Mouse (Mus musculus): ENCODE results near the gene Glycam1. TPM values are rescaled to one million over a fixed set of nuclear protein-coding genes. Genes with fewer than 3 reads are reported as not detected.

The Glycam1 gene
- 0.91 TPM for polyA plus RNA-seq (2015; fragmentation: Illumina TruSeq; extraction: RNeasy Lipid Tissue Mini Kit (QIAGEN cat#74804); ENCODE audit: low read depth, low replicate concordance)

GRCm38 (mm10) chr15:103564981-103565380 is at the start of gene Glycam1:
Gene Glycam1 (minus strand): TSS chr15:103565081.

GRCm38 (mm10) chr15:103537822-103538213 is 27.1 kb downstream of the Glycam1 start, which contains the start of gene Ppp1r1a:
Gene Ppp1r1a (minus strand): TSS chr15:103538003.

Other genes starting within 250 kb of the Glycam1 start
- gene Zfp385a, start 225.0 kb downstream of the Glycam1 start, polyA plus RNA-seq (2015; fragmentation: Illumina TruSeq; extraction: RNeasy Lipid Tissue Mini Kit (QIAGEN cat#74804); ENCODE audit: low read depth, low replicate concordance): 64.3 TPM
- gene Itga5, start 198.3 kb downstream of the Glycam1 start, polyA plus RNA-seq (2015; fragmentation: Illumina TruSeq; extraction: RNeasy Lipid Tissue Mini Kit (QIAGEN cat#74804); ENCODE audit: low read depth, low replicate concordance): 3.9 TPM
- 1.0 TPM for gene Gtsf1, start 134.6 kb downstream of the Glycam1 start, polyA plus RNA-seq (2015; fragmentation: Illumina TruSeq; extraction: RNeasy Lipid Tissue Mini Kit (QIAGEN cat#74804); ENCODE audit: low read depth, low replicate concordance)
- gene Gtsf2, start 116.6 kb downstream of the Glycam1 start, polyA plus RNA-seq (2015; fragmentation: Illumina TruSeq; extraction: RNeasy Lipid Tissue Mini Kit (QIAGEN cat#74804); ENCODE audit: low read depth, low replicate concordance): not detected
- gene Nckap1l, start 111.3 kb downstream of the Glycam1 start, polyA plus RNA-seq (2015; fragmentation: Illumina TruSeq; extraction: RNeasy Lipid Tissue Mini Kit (QIAGEN cat#74804); ENCODE audit: low read depth, low replicate concordance): 7.2 TPM
- 265 TPM for gene Pde1b, start 62.0 kb downstream of the Glycam1 start, polyA plus RNA-seq (2015; fragmentation: Illumina TruSeq; extraction: RNeasy Lipid Tissue Mini Kit (QIAGEN cat#74804); ENCODE audit: low read depth, low replicate concordance)
- gene Ppp1r1a, start 27.1 kb downstream of the Glycam1 start, polyA plus RNA-seq (2015; fragmentation: Illumina TruSeq; extraction: RNeasy Lipid Tissue Mini Kit (QIAGEN cat#74804); ENCODE audit: low read depth, low replicate concordance): 185 TPM
- gene Mucl1, start 190.4 kb upstream of the Glycam1 start, polyA plus RNA-seq (2015; fragmentation: Illumina TruSeq; extraction: RNeasy Lipid Tissue Mini Kit (QIAGEN cat#74804); ENCODE audit: low read depth, low replicate concordance): not detected

All from brain, adult 10 weeks (tissue).